Mouse (Mus musculus): ENCODE results near the gene Frmd6. TPM values are rescaled to one million over a fixed set of nuclear protein-coding genes. Genes with fewer than 3 reads are reported as not detected.

Gene Frmd6
- total RNA-seq (2021) = 10 to 100 TPM; 38.3 to 41.1 TPM
- long read RNA-seq, experiment 1, full-length matches to known transcripts = 6 of 45 reads
- long read RNA-seq, experiment 1, partial matches to known transcripts = 4 of 45 reads
- long read RNA-seq, experiment 1, other reads (novel, unspliced or antisense) = 35 of 45 reads
- long read RNA-seq, experiment 2, full-length matches to known transcripts = 18 of 63 reads
- long read RNA-seq, experiment 2, partial matches to known transcripts = 5 of 63 reads
- long read RNA-seq, experiment 2, other reads (novel, unspliced or antisense) = 40 of 63 reads

DNA sequence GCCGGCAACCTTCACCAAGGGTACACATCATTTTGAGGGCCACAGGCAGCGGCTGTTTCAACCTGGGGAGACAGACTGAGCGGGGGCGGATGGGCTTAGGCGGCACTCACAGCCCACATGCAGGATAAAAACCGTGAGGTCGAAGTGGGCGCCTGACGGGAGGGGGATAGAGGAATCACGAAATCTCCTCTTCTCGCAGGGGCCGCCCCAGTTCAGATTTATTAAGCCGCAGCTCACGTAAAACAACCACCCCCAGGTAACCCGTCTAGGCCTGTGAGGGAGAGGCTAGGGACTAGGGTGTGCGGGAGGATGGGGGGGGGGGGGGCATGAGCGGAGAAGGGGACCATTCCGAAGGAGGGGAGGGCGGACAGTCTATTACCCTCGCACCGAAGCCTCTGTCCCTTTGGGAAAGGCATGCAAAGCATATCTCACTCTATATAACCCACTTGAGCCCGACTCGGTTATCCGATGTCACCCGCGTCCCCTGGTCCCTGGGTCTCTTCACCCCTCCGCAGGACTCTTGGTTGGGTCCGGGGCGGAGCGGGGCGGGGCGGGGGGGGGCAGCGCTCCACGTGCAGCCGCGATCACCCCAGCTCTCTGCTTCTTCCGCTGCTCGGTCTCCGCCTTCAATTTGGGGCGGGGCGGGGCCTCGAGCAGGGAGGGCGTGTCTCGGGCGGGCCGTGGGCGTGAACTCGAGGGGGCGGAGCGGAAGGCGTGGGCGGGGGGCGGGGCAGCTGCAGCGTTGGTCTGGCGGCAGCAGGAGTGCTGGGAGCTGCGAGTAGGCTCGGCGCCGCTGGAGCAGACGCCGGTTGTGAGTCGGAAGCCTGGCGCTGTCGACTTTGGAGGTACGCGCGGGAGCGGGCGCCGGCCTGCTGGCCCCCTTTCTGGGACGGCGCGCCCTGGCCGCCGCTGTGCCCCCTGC, at the start of gene Frmd6:
Gene Frmd6 (plus strand): TSS at position 786 of the 922 bp plus-strand sequence.
- DNase-seq = peak; percentile 95 to 96
- intact Hi-C loops (cut with DNase I) = loop anchor here (1.0 to 5.0 kb wide), 4 partner anchors 57 to 330 kb away; no protein-coding TSS in a partner anchor

DNA sequence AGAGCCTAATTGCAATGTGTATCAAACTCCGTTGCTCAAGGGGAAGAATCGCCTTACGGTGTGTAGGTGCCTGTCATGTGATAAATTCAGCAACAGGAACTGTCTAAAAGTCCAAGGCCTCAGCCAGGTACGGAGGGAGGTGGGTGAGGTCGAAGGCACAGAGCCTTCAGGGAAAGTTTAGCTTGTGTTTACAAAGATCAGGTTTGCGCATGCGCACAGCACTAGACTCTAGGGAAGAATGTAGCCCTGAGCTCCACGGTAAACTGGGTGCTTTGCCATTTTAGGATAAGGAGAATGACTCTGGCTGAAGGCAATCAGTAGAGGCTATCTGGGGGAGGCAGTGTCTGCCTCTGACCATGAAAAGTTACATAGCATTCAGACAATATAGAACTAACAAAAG, 49.7 kb upstream of the Frmd6 start:
- intact Hi-C loops (cut with DNase I) = loop anchor here (5.0 kb wide), 1 partner anchor 48 kb away; no protein-coding TSS in a partner anchor
- DNase-seq = no peak

DNA sequence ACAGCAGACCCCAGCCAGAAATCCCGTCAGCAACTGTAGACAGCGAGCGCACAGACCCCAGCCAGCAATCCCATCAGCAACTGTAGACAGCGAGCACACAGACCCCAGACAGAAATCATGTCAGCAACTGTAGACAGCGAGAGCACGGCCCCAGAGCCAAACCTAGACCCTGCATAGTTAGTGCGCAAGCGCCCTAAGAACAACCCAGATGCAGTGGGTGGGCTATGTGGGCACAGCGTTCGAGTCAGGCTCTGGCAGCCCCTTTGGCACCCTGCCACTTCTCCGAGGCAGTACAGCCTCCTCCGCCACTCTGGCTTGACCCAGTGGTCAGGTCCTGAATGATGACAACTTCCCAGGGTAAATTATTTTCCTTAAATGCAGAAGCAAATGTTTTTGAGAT, 48.6 kb upstream of the Frmd6 start:
- DNase-seq = no peak
- intact Hi-C loops (cut with DNase I) = loop anchor here (5.0 kb wide), 1 partner anchor 49 kb away; no protein-coding TSS in a partner anchor

DNA sequence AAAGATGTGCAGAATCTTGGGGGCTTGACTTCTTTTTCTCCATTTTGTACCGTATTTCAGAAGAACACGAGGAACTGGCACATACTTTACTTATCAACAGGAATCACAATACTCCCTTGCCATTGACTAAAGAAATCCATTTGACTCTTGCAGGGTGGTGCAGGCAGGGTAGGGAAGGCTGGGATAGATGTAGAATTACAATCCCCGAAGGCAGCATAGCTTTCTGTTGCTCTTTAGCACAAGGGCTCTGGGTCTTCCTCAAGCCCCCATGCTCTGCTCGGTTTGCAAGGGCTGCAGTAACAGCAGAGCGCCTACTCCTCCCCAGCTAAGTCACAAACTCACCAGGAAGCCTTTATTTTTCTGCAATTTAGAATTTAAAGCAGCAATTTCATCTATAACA, 47.8 kb upstream of the Frmd6 start:
- intact Hi-C loops (cut with DNase I) = loop anchor here (5.0 kb wide), 1 partner anchor 50 kb away; no protein-coding TSS in a partner anchor
- DNase-seq = no peak

DNA sequence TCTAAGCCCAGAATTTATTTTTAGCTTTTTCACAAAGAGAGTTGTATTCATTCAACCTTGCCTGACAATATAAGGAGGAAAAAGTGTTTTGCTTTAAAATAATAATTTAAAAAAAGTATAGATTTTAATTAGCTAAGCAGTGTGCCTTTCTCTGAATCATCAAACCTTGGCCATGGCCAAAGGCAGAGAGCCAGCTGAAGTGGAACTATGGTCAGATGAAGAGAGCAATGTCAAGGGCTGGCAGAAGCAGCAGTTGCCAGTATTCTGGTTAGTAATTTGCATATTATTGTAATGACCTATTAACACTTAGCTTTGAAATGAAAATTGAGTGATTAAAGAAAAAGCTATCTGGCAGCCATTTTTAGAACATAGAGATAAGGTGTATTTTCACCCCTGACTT, 47.4 kb upstream of the Frmd6 start:
- DNase-seq = peak in 1 of 2 experiments; percentile 32
- intact Hi-C loops (cut with DNase I) = loop anchor here (5.0 kb wide), 1 partner anchor 51 kb away; no protein-coding TSS in a partner anchor

DNA sequence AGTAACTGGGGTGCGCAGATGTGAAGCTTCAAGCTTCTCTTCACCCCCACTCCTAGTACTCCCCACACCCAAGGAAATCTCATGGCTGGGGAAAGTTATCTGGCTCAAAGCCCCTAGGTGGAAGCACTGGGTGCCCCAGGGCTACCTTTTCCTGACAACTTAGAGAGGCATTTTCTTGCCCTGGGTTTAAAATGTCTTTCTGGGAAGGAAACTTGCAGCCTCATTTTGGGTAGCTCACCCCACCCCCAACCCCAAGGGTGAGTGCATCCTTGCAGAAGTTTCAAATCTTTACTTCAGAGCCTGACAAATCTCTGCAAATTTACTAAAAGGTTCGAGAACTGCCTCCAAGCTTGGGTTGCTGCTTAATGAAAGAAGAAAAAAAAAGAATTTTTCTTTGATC, 47.0 kb upstream of the Frmd6 start:
- no peak for DNase-seq
- intact Hi-C loops (cut with DNase I) = loop anchor here (5.0 kb wide), 1 partner anchor 51 kb away; no protein-coding TSS in a partner anchor

DNA sequence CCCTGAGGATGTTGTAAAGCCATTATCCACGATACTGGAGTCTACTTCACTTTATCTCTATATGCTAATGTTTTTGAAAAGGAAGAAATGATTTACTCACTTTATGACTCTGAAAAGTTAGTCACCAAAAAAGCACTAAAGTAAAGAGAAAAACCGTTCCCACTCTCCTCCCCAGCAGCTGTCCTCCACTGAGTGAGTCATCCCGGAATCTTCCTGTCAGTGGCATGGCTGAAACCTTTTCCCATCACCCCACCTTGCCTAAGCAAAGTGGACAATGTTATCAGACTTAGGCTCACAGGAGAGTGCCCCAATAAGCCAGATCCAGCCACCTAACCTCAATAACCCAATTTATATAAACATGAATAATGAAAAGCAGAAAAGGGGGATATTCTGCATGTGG, 46.6 kb upstream of the Frmd6 start:
- no peak for DNase-seq
- intact Hi-C loops (cut with DNase I) = loop anchor here (5.0 kb wide), 1 partner anchor 51 kb away; no protein-coding TSS in a partner anchor

DNA sequence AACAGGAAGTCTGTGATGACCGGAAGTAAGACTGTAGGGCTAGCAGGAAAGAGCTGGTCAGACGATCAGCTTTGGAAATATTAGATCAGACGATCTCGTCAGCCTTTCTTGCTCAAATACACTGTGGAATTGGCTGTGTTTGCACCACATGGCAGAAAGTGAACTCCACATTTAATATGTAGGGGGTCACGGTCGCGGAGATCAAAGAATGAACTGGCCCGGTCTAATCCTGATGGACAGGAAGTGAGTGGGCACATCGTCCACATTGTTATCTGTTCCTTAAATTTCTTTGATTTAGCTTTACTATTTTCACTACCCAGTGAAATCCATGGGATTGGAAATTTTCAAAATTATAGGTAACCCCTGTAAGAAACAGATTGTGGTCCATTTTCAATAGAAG, 42.3 kb upstream of the Frmd6 start:
- intact Hi-C loops (cut with DNase I) = no loop called here
- DNase-seq = no peak

DNA sequence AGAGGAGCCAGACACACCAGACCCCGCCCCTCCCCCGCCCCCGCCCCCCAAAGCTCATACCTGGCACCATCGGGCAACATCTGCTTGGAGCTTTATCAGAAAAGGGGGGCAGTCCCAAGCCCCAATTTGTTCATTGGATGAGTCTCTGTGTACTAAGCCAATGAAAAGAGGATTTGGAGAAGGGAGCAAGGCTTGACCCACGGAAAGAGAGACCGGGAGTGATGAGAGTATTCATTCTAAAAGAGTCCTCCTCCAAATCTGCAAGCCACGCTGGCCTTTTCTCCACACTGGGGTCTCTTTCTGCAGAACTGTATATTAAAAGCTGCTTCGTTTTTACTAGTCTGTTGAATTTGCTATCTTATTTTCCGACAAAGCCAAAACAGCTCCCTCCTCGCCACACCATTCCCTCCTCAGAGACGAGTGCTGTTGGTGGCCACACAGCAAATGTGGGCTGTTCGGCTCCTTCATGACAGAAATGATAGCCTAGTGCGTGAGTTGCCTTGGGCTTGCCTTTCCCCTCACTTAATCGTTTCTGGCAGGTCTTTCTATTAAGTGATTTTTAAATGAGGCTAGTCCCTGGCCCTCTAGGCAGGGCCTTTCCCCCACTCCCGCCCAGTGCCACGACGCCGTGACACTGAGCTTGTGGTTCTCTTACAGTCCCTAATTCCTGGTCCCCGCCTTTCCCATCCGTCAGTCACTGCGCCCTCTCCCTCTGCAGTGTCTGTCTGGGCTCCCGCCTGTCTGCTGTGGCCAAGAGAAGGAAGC, 41.7 kb upstream of the Frmd6 start:
- DNase-seq = no peak
- intact Hi-C loops (cut with DNase I) = no loop called here

DNA sequence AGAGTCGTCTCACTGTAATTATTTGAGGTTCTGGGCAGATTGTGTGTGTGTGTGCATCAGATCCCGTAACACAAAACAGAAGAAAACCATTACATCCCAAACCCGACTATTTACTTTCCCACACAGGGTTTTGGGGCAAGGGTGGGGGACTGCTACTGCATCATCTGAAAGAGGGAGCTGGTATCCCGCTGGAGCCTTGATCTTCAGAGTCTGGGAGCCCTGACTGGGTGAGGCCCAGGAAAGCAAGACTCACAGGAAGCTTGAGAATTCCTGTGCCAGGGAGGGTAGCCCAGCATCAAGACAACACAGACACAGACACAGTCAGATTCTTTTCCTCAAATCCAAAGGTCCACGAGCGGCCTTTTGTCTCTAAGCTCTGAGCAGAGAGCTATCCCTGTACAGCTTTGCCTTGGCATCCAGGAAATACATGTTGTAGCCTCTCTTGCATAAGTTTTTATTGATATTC, 41.0 kb upstream of the Frmd6 start:
- intact Hi-C loops (cut with DNase I) = no loop called here

DNA sequence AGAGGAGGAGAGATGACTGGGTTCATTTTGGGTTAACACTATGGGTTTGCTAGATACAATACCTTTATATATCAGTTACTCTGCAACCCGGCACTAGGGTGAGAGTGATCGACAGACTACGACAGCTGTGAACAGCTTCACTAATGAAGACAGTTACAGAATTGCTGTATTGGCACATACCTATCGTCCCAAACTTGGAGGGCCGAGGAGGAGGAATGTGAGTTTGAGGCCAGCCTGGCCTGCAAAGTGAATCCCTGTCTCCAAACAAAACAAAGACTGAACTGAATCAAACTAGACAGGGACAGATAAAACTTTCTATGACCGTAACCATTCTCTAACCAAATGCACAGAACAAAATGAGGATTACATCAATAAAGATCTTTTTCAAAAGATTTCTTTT, 36.0 kb upstream of the Frmd6 start:
- no peak for DNase-seq
- intact Hi-C loops (cut with DNase I) = no loop called here

More for the DNA sequence above, 41.0 kb upstream of the Frmd6 start:
- no peak for DNase-seq

DNA sequence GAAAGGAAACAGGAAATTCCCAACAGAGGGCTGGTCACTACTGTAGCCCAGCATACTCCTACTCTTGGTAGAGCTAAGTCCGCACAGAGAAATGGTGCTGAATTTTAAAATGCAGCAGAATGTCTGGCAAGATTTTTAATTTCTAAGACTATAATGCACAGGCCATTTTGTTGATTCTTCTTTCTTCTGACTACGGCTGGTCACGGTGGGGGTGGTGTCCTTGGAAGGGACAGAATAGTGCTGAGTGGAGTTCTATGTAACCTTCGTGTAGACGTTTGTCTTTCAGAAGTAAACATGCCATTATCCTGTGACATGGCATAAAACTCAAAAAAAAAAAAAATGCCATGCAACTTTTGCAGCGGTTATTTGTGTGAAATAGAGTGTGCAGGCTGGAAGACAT, 32.0 kb upstream of the Frmd6 start:
- no peak for DNase-seq
- intact Hi-C loops (cut with DNase I) = no loop called here

DNA sequence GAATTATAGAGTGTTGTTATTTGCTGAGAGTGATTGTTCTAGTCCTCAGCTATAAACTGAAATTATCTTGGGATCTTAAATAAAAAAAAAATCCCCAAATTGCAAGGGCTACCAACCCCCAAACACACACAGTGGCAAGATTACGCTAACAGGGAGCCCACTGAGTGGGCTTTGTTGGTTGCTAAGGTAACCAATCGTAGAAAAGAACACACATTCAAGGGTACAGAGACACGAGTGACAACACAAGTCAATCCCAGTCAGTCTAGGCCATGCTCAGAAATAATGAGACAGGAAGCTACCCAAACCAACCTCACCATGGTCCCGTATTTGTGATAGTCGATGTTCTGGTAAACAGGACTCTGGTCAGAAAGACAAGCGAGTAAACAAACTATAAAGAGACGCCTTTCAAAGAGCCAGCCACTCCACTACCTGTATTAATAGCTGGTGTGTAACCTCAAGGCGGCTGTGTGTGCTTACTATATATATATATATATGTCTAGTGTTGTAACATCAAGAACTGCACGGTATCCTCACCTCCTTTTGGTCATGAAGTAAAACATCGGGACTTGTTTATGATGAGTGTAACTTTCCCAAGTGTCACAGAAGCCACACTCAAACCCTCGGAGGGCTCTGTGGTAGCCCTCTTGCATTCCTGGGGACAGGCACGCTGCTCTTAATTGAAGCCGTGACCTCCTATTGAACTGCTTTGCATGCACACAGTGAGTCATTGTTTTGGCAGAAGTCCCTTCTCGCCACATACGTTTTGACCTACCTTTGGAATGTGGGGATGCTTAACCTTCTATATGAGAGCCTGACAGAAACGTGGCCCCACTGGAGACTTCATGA, 30.5 kb upstream of the Frmd6 start:
- intact Hi-C loops (cut with DNase I) = loop anchor here (5.0 kb wide), 1 partner anchor 67 kb away; no protein-coding TSS in a partner anchor
- DNase-seq = no peak

DNA sequence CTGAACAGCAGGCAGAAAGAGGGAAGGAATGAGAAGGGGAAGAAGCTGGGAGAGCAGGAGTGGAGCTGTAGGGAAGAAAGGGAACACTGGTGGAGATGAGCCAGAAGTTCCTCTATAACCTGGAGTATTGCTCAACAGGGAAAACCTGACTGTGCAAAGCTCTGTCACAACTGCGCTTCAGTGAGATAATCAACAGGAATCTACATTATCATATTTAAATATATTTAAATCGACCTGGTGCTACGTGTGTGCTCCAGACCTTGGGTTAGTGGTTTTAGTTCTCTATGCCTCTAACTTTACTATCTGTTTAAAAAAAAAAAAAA, 30.0 kb upstream of the Frmd6 start:
- no peak for DNase-seq
- intact Hi-C loops (cut with DNase I) = loop anchor here (5.0 kb wide), 1 partner anchor 68 kb away; no protein-coding TSS in a partner anchor

DNA sequence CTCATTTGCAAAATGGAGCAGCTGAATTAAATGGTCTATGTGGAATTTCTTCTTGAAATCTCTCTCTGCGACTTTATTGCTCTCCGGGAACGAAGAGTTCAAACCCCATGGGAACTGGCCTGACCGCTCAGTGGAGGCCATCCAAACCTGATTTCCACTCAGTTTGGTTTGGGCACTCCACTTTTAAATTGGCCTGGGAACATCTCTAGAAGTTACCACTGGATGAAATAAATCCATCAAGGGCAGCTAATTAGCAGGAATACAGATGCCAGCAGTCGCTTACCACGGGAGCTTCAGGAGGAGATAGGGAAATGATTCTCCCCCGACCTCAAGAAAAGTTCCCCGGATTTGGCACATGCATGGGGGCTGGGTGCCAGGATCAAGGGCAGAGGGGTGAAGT, 26.8 kb upstream of the Frmd6 start:
- intact Hi-C loops (cut with DNase I) = loop anchor here (5.0 kb wide), 1 partner anchor 71 kb away; no protein-coding TSS in a partner anchor
- no peak for DNase-seq

DNA sequence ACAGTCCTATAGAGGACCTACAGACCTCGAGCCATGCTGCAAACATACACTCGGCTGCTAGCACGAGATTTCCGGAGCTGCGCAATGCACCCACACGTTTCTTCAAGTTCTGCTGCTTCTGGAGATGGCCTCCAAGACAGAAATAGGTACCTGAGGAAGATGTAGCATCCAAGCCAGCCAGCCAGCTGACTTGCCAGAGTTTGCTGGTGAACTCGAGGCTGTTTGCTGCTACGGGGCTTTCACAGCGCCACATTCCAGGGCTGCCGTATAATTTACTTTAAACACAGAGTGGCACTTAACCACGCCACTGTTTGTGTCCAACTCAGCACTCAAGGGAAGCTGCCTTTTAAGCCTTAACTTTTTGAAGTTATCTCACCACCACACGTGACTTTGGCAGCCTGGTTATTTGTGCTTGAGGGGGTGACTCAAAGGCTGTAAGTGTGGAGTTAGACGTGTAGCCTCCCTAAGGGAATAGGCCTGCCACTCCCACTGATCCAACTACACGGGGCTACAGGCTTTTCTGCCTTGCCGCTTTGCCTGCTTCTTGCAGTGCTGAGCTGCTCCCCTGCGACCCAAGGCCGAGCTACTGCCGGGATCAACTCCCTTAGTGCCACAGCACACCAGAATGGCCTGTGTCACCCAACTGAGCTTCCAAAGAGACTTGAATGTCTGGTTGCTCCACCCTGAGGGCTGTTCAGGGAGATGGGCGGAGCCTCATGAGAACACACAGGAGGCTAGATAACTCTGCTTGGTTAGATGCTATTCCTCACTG, 25.9 kb upstream of the Frmd6 start:
- intact Hi-C loops (cut with DNase I) = loop anchor here (5.0 kb wide), 1 partner anchor 72 kb away; no protein-coding TSS in a partner anchor

DNA sequence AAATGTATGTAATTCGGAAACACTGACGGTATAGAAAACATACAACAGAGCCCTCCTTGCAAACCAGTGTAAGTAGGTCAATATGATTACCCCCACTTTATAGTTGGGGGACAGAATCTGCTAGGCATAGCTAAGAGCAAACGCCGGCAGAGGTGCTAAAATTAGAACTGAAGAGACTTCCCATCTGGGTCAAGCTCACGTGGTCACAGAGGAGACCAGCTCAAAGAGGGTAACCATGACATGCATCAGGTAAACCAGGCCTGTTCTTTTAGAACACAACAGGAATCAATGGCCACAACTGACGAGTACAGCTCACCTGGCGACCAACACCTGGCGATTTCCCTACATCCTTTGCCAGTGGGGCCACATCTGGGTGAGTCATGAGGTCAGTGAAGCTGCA, 25.2 kb upstream of the Frmd6 start:
- intact Hi-C loops (cut with DNase I) = no loop called here
- no peak for DNase-seq

More for the DNA sequence above, 25.9 kb upstream of the Frmd6 start:
- peak in 1 of 2 experiments; percentile 37 for DNase-seq

DNA sequence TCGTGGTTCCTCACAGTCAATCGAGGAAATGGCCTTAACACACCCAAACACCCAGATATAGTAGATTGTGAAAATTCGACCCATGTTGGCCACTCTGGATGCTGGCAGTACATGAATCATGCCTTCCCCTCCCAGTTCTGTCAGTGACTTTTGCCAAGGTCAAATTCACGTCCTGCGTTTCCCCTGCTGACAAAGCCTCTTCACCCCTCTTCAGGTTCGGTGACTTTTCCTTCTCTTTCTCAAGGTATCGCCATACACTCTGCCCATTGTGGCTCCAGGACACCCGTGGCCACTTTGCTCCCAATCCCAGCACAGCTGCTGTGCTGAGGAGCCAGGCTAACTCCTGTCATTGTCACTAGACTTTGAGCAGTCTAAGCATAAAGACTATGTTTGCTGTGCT, 24.0 kb upstream of the Frmd6 start:
- intact Hi-C loops (cut with DNase I) = no loop called here
- no peak for DNase-seq

DNA sequence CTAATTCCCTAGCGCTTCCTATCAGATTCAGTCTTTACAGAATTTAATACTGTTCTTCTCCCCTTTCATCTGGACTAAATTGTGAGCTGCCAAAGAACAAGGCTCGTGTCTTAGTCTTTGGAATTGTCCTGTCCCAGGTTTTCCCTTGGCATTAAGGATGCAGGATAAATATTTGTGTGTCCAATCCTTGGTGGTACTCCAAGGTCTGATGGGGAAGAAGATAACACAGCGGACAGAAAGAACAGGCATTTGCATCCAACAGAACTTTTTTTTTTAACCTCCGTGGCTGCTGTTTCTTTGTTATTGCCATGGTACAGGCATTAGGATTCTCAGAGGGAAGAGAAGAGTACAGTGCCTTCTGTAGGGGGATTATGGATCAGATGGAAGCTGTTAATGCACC, 21.8 kb upstream of the Frmd6 start:
- DNase-seq = no peak
- intact Hi-C loops (cut with DNase I) = no loop called here
